Mouse (Mus musculus): Measurements from ENCODE around the gene Ifitm3. TPM values are rescaled to one million over a fixed set of nuclear protein-coding genes. Genes with fewer than 3 reads are reported as not detected.

Ifitm3 gene
- total RNA-seq (2021), result 10 to 100 TPM in 1 of 2 experiments, 1 to 10 TPM in 1; 8.0 to 11.4 TPM
- long read RNA-seq, partial matches to known transcripts, result 0 of 4 reads
- long read RNA-seq, other reads (novel, unspliced or antisense), result 0 of 4 reads

DNA sequence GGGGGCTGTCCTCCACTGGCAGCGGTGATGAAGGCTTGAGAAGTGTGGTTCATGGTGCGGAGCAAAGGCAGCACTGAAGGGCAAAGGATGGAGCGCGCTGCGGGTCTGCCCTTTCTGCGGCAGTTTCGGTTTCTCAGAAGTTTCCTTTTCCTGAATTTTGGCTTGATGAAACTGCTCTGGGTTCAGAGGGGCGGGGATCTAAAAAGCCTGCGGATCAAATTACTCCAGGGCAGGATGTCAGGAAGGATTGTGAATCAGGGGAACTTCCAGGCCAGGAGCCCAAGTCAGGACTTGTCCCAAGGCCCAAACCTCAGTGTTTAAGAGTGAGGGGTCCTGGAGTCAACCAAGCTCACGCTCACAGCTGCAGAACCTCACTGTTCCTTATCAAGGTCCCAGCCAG is at the start of gene Ifitm3:
TSS of gene Ifitm3 (minus strand) at position 178 of the 400 bp plus-strand sequence.
- no peak for DNase-seq (ENCODE audit: low spot score in 2 of 2)

DNA sequence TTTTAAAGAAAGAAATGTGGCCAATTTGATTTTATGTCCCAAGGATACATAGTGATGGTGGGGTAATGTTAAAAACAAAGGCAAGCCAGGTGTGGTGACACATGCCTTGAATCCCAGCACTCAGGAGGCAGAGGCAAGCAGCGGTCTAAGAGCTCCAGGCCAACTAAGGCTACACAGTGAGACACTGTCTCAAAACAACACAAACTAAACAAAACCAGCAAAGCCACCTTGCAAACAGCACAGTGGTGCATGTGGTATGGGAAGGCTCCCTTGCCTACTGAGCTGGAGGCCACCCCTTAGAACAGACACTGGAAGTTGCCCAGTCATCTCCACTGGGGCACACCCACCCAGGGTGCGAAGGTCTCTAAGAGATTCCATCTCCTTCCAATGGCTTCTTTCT is 49.4 kb upstream of the Ifitm3 start:
- no peak for DNase-seq (ENCODE audit: low spot score in 2 of 2)

DNA sequence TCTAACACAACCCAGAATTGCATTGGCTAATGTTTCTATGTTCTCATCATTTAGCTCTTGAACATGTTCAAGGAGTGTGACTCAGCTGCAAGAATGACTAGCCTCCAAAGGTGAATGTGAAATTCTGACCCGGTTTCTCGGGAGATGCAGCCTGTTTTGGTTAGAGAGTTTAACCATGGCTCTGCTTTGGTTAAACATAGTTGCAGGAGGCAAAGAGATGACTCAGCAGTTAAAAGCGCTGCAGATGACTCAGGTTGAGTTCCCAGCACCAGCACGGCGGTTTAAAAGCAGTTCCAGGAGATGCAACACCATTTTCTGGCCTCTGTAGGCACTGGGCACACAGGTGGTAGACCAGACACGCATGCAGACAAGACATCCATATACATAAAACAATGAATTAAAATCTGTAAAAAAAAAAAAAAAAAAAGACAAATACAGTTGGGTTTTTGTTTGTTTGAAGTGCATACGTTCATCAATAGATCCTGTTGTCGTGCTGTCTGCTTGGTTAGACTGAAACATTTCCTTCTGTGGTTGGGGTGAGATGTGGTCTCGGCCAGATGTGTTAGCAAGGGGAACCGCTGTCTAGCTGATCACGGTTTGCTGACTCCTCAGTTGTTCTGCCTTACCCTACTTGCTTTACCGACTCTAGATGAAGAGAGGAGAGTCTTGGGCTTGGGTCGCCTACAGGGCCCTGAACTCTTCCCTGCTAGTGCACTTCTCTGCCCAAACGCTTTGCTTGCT is 48.2 kb upstream of the Ifitm3 start:
- DNase-seq (ENCODE audit: low spot score in 2 of 2), result no peak

DNA sequence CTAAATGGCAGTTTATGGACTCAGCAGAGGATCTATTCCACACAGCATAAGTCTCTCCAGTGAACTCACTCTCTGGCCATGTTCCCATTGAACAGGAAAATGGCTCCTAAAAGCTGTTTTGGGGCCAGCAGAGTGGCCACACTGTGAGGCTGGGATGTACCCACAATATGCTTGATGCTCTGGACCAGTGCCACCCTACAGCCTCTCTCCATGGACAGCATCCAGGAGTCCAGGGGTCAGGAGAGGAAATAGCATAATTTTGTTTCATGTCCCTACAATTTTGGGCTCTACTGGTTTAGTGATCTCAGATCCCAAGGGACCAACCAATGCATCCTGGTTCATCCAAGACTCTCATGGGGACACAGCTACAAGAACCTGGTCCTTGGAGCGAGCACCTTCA is 47.0 kb upstream of the Ifitm3 start:
- DNase-seq (ENCODE audit: low spot score in 2 of 2), result no peak

DNA sequence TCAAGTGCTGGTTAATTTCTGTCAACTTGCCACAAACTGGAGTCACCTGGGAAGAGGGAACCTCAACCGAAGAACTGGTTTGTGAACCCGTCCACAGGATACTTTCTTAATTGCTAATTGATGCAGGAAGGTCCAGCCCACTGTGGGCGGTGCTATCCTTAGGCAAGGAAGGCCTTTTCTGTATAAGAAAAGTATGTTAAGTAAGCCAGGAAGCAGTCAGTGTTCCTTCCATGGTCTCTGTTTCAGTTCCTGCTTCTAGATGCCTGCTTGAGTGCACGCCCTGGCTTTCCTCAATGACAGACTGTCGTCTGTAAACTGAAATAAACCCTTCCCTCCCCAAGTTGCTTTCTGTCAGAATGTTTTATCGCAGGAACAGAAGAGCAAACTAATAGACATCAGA is 46.4 kb upstream of the Ifitm3 start:
- DNase-seq (ENCODE audit: low spot score in 2 of 2), result no peak

DNA sequence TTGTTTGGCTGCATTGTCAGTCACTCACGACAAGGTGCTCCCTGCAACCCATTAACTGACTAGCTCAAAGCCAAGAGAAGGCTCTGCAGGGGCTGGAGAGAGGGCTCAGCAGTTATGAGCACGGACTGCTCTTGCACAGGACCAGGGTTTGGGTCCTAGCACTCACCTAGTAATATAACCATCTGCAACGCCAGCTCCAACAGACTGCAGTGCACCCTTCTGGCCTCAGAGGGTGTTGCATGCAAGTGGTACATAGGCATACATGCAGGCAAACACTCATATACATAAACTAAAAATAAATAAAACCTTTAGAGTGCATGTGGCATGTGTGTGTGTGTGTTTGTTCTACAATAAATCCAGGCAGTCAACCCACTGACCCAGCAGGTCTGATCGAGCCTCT is 45.2 kb upstream of the Ifitm3 start:
- DNase-seq (ENCODE audit: low spot score in 2 of 2), result no peak

DNA sequence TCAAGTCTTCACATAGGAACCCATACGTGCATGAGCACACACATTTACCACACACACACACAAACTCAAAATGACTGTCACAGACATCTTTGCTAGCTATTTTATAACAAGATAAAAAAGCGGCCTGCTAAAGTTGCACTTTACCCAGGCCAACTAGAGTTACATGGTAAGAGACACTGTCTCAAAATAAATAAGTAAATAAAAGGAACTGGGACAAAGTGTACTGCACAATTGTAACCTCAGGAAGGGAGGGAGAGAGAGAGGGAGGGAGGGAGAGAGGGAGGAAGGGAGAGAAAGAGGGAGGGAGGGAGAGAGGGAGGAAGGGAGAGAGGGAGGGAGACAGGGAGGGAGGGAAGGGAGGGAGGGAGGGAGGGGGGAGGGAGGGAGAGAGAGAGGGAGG is 41.9 kb upstream of the Ifitm3 start:
- DNase-seq (ENCODE audit: low spot score in 2 of 2), result no peak

DNA sequence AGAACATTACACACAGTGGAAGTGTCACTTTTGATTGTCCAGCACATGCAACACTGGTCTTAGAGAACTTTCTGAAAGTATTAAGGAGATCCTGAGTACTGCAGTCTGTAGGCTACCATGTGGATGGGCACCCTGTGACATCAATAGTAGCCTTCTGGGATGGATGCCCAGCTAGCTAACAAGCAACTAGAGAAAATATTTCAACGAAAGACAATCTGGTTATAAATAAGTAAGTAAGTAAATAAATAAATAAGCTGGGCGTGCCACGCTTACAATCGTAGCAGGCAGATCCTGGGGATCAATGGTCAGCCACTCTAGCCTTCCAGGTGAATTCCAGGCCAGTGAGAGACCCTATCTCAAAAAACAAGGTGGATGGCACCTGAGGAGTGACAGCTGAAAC is 41.4 kb upstream of the Ifitm3 start:
- no peak for DNase-seq (ENCODE audit: low spot score in 2 of 2)

DNA sequence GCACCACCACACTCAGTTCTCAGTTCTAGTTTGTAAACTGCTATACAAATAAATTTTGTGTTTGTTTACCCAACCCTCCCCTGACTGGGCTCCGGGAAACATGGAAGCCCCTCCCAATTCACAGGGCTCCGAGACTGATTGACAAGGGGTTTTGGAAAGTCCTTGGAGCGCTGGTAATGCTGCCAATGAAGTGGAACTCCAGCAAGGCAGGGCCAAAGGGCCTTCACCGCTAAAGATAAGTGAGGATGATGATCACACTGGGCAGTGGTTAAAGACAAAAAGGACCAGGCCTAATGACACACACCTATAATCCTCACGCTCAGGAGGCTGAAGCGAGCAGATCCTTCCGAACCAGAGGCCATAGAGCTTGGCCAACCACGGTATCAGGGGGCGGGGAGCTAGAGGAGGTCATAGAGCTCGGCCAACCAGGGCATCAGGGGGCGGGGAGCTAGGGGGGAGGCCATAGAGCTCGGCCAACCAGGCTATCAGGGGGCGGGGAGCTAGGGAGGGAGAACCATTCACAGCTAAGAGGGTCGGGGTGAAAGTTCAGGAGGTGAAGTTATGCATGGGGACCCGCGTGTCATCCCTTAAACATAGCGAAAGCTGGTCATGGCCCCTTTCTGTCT is 40.6 kb upstream of the Ifitm3 start:
- DNase-seq (ENCODE audit: low spot score in 2 of 2), result no peak

DNA sequence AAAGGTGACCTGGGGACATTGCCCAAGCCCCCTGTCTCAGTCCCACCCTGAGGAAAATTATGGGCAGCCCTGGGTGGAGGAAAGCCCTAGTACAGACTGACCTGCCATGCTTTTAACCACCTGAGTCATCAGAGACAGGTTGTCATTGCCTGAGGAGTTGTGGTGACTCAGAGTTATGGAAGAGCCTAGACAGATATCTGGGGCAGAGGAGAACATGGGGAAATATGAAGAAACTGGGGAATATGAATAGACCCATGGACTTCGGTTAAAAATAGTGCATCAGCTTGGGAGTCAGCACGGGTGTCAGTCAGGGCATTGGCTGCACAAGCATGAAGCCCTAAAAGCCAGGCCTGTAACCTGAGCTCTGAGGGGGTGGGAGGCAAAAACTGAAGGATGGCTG is 38.8 kb upstream of the Ifitm3 start:
- DNase-seq (ENCODE audit: low spot score in 2 of 2), result no peak

DNA sequence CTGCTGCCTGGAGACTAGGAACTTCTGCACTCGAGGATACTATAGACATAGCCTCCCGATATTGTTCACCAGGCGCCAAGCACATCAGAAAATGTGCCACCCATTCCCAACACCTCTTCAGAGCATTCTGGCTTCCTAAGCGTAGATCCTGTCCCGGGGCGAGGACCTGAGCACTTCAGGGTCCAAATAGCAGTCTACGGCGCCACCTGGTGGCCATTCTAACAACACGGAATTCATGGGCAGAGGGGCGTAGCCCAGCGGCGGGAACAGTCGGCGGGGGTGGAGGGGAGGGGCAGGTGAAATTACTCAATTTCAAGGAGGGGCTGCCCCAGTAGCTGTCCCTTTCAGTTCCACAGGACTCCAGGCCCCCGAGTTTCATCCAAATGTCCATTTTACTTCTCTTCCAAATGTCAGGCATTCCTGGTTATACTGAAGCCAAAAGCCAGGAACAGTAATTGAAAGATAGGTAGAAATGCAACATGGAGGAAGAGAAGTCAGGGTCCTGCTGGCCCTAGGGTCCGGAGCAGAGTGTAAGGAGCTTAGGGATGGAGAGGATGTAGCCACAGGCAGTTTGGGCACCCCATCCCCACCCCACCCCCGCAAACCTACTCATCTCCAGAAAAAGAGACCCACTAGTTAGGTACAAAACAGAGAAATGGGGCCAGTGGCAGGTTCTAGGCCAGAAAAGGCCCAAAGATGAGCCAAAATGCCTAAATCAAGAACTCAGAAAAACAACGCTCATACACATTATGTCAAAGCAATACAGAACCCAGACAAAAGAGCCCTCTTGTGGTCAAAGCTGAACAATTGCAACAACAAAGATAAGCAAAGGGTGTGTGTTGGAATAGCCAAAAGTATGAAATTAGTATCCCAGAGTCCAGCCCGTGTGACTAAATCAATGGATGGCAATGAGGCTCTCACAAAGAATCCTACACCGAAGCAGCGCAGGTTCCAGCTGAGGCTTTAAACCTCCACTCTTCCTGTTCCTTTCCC is 38.0 kb upstream of the Ifitm3 start:
- DNase-seq (ENCODE audit: low spot score in 2 of 2), result peak; percentile 79 to 93

DNA sequence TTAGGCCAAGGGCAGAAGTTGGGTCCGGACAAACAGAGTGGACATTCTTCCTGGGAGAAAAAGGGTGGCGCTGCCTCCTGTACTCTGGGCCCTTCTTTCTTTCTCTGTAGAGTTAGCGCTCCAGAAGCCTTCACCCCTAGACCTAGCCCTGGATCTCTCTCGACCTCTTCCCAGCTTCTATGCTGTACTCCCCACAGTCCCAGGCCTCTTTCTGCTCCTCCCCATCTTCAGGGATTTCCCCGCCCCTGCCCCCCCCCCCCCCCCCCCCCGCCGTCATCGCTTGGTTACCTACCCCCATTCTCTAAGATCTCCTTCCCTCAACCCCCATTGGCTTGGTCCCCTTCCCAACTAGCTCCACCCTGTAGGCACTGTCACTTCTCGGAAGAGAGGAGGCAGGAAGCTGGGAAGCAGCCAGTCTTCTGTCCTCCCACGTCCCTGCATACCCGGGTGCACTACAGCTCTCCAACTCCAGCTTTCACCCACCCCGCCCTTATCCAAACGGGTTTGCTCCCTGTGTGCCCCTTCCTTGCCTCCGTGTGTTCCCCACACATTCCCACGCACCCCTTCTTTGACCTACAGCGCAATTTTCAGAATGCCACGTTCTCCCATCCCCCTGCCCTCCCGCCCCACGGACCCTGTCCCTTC is 37.1 kb upstream of the Ifitm3 start:
- peak; percentile 80 to 84 for DNase-seq (ENCODE audit: low spot score in 2 of 2)

DNA sequence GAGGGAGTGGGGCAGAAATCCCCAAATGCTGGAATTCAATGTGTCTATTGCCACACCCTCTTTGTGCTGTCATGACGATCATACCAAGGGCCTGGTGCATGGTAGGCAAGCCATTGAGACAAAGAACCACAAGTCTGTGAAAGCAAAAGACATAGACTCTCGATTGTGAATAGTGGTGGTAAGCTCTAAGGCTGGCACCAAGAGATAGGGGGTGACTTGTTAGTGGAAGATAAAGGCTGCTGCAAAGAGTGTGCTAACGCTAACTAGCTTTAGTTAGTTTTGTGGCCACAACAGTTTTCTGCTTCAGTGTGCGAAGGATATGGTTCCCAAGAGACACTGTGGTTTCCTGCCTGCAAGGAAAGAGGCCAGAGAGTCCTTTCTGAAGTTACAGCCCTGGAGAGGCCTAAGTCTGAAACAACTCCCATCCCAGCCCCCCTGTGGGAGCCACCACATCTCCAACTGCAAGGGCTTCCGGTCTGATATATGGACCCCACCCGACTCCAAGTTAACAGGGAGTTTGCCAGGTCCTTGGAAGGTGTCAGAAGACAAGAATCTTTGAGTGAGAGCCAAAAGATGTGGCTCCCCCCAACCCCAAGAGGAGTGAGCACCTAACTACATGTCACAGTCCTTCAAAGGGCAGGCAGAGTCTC is 36.5 kb upstream of the Ifitm3 start:
- DNase-seq (ENCODE audit: low spot score in 2 of 2), result no peak

DNA sequence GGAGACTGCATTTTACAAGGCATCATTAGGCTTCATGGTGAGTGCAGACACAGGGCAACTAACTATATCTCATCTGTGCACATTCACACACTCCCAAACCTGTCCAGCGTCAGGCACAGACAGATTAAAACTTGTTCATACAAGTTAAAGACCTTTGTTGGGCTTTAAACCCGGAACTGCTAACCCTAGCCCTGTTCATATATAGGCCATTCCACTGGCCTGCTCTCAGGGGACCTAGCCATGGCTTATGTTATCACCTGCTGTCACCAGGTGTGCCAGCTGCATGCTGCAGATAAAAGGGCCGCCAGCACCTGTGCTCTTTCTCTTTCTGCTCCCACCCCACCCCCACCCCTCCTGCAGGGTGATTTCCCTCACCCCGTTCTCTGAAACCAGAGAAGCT is 32.0 kb upstream of the Ifitm3 start:
- no peak for DNase-seq (ENCODE audit: low spot score in 2 of 2)

DNA sequence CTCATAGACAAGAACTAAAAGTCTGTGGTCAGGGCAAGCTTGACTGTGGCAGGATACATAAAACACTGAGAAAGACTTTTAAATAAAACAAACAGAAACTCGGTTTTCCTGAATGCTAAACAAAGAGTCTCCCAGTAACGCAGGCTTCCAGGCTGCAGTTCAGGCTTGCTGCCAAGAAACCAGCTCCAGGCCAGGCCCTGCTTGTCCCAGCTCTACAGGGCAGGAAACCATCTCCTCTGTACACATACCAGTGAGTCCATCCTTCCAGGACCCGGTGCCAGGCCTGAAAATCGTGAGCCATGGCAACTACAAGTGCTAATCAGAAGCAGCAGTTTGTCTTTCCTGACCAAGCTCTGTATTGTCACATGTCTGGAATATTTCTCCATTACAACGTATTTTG is 31.1 kb upstream of the Ifitm3 start:
- peak in 1 of 2 experiments; percentile 39 for DNase-seq (ENCODE audit: low spot score in 2 of 2)

DNA sequence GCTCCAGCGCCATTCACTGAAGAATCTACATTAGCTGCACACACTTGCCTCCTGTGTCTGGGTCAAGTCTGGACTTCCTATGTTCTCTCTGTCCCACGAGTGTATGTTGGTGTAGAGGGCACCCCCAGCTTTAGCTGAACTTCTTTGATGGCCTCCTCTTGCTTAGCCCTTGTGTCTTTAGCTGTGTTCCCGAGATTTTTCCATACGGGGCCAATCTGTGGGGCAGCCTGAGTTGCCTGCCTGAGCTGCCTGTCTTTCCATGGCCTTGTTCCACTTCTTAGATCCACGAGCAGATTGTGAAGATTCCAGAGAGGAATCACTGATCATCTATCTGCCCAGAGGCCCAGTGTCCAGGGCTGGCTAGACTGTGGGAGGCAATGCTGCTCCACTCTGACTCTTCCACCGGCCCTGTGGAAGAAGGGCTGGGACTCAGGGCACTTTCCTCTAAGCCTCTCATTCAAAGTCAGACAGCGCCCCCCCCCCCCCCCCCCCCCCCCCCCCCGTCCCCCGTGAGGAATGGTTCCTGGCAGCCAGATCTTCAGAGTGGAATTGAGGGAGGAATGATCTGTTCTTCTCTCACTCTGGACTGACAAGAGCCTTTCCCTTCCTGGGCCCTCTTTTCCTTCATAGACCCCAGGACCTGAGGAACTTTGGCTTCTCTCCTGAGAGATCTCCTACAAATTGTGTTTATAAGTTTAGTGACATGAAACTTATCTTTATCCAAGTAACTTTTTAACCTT is 30.5 kb upstream of the Ifitm3 start:
- DNase-seq (ENCODE audit: low spot score in 2 of 2), result no peak

DNA sequence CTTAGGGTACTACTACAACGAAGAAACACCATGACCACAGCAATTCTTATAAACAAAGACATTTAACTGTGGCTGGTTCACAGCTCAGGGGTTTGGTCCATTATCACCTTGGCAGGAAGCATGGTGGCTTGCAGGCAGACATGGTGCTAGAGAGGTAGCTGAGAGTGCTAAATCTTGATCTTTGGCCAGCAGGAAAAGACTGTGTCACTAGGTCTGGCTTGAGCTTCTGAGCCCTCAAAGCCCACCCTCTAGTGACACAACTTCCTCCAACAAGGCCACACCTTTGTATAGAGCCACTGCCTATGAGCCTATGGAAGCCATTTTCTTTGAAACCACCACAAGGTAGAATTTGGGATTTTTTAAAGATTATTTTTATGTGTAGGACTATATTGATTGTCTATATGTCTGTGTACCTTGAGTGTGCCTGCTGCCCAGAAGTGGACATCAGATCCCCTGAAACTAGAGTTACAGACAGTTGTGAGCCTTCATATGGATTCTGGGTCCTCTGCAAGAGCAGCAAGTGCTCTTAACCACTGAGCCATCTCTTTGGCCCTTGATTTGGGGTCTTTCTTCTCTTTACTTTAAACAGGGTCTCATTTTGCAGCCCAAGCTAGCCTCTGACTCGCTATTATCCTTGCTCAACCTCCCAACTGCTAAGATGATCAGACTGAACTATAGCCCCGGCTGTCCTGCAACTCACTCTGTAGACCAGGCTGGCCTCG is 29.0 kb upstream of the Ifitm3 start:
- no peak for DNase-seq (ENCODE audit: low spot score in 2 of 2)

DNA sequence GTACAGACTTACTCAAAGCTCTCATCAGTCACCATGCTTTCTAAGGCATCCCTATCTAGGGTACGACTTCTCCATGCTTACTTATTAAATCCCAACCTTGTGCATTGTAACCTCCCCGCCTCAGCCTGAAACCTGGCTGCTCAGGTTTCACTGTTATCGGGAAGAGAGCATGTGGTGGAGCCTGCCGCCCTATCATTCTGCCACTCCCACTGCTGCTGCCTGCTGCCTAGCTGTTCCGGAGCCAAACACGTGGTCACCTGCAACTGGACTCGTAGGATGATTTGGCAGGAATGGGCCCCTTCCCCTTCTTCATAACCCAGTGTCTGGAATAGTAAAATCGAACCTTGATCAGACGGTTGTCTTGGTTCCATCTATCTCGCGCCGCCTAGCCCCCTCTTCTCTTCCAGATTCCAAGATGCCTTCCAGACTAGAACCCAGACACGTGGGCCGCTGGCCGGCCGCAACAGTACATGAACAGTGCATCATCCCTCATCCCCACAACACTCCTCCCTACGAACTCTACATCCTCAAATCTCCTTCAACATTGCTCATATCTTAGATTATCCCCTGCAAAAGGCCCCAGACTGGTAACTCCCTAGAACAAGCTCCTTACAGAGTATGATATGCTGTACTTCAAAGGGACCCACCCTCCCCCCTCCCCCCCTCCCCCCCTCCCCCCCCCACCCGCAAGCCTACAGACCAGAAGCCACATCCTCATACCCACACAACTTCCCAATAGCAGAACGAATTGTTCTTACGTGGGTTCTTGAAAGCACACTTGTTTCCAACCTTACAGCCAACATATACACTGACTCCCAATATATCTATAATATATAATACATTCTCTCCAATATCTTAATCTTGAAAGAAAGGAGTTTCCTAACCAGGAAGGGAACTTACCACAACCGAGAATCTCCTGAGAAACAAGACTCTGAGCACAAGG is 27.8 kb upstream of the Ifitm3 start:
- no peak for DNase-seq (ENCODE audit: low spot score in 2 of 2)
